Mouse (Mus musculus) ES-Bruce4 (cell line): ENCODE measurements around the gene Bcr.

ENCODE experiments used
- CTCF ChIP-seq: IDR thresholded peaks from one replicate; pipeline ENCODE4 v1.8.1; 2011; ENCODE audit warnings: low read depth, low read length
- EP300 ChIP-seq: IDR thresholded peaks from 2 replicates; pipeline ENCODE4 v1.6.1; 2011; ENCODE audit warnings: low read depth, low read length; ENCODE audit not compliant: insufficient read depth
- POLR2A ChIP-seq: IDR thresholded peaks from one replicate; pipeline ENCODE4 v1.8.1; 2011; ENCODE audit warnings: low read length; ENCODE audit not compliant: insufficient read depth

DNA sequence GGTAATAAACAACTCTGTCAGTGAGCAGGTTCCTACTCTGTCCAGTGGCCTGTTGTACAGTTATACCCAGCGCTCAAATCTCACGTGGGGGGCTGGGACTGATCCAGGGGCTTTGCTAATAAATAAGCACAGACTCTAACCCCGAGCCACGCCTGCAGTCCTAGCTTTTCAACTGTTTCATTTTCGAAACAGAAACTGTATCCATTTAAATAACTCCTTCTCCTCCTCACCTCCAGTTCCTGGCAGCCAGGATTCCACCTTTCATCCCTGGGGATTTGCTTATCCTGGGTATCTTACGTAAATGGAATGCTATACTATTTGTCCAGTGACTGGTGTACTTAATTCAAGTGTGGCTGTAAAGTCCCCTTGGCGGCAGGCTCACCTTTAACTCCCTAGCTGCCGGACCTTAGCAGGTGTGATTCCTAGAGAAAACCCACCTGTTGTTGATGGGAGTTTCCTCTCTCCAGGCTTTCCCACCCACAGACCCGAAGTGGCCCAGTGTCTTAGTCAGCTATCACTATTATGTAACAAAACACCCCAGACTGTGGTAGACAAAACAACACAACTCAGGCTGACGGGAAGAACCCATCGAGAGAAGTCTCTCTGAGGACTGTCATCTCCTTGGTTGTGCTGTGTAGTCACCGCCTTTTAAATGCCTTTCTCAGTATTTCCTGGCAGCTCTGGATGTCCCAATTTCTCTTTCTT lies 8.4 kb downstream of the Bcr start:
- TF ChIP-seq POLR2A = no peak
- no peak for TF ChIP-seq CTCF
- TF ChIP-seq EP300 = no peak
